Mouse (Mus musculus) testis, adult 2 months (tissue): ENCODE results near the gene Baiap2l2.

Experiments
- CTCF ChIP-seq: fragments of 200-500 bp; IDR thresholded peaks from 2 replicates; pipeline ENCODE4 v1.5.1; 2012; ENCODE audit warnings: low read depth, mild to moderate bottlenecking, inconsistent platforms, low read length, moderate library complexity; ENCODE audit not compliant: control insufficient read depth, insufficient read depth, insufficient replicate concordance
- POLR2A ChIP-seq: fragments of 200-500 bp; IDR thresholded peaks from 2 replicates; pipeline ENCODE4 v1.6.1; 2012; ENCODE audit warnings: low read depth, mild to moderate bottlenecking, inconsistent platforms, low read length, moderate library complexity; ENCODE audit not compliant: control insufficient read depth

DNA sequence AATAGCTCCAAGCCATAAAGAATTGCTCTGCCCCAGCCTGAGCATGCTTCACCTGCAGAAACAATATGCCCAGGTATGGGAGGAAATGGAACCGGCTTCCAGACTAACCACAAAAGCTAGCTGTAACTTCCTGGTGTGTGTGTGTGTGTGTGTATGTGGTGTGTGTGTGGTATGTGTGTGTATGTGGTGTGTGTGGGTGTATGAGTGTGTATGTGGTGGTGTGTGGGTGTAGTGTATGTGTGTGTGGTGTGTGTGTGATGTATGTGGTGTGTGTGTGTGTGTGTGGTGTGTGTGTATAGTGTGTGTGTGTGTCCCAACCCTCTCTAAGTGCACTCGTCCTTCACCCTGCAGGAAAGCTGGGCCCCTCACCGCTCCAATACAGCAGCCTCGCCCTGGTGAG, 20.0 kb downstream of the Baiap2l2 start:
- TF ChIP-seq CTCF (no peak), POLR2A (no peak)
